Mouse (Mus musculus): ENCODE data around the gene Mpdz. TPM values are rescaled to one million over a fixed set of nuclear protein-coding genes. Genes with fewer than 3 reads are reported as not detected.

The Mpdz gene
- polyA plus RNA-seq (2014; fragmentation: Nextera tagmentation; extraction: Ambion mirVana) = 24.1 and 33.0 TPM in 2 replicates

GRCm38 (mm10) chr4:81442078-81442981 is at the start of gene Mpdz:
Mpdz (minus strand) TSS chr4:81442815.
- H3K27me3 ChIP-seq (ENCODE audit: control insufficient read depth, insufficient read depth, low read length) = no peaks in the 10 kb centered on the region
- under 1% methylated on average over 90 of the region's 97 CpGs for WGBS (ENCODE audit: insufficient replicate concordance)

GRCm38 (mm10) chr4:81490556-81490955 is 47.9 kb upstream of the Mpdz start:
- 83% methylated on average over 2 of the region's 2 CpGs for WGBS (ENCODE audit: insufficient replicate concordance)
- no peak overlapping the region for H3K9ac ChIP-seq (ENCODE audit: low read depth, low read length)
- H3K27ac ChIP-seq (ENCODE audit: low read depth, low read length) = no peak overlapping the region
- ATAC-seq (replicated peaks; ENCODE audit: insufficient number of reproducible peaks, low FRiP score, low TSS enrichment) = no peak
- no peaks in the 10 kb centered on the region for H3K9me3 ChIP-seq (replicated peaks; ENCODE audit: control insufficient read depth, low read length)
- no peak overlapping the region for H3K4me3 ChIP-seq (ENCODE audit: low read depth, low read length)
- no peaks in the 10 kb centered on the region for H3K36me3 ChIP-seq (ENCODE audit: control insufficient read depth, insufficient read depth, low read length)
- H3K4me1 ChIP-seq (ENCODE audit: control insufficient read depth, insufficient read depth, low read length) = no peaks in the 10 kb centered on the region
- H3K27me3 ChIP-seq (ENCODE audit: control insufficient read depth, insufficient read depth, low read length) = no peaks in the 10 kb centered on the region
- H3K4me2 ChIP-seq = no peak overlapping the region

More at GRCm38 (mm10) chr4:81442078-81442981, at the start of gene Mpdz:
- Histone ChIP-seq H3K4me2 (peak within 1 kb of the TSS; percentile 71), H3K9me3 (replicated peaks; ENCODE audit: control insufficient read depth, low read length) (no peaks in the 10 kb centered on the region), H3K36me3 (ENCODE audit: control insufficient read depth, insufficient read depth, low read length) (no peaks in the 10 kb centered on the region), H3K27ac (ENCODE audit: low read depth, low read length) (peak within 1 kb of the TSS; percentile 92), H3K4me3 (ENCODE audit: low read depth, low read length) (peak within 1 kb of the TSS; percentile 82), H3K9ac (ENCODE audit: low read depth, low read length) (peak within 1 kb of the TSS; percentile 97), H3K4me1 (ENCODE audit: control insufficient read depth, insufficient read depth, low read length) (peaks cover 10% of the 10 kb centered on the region; the same call in 1 of the 2 replicates)
- peak; percentile 86 for ATAC-seq (replicated peaks; ENCODE audit: insufficient number of reproducible peaks, low FRiP score, low TSS enrichment)

- Histone ChIP-seq H3K36me3 (ENCODE audit: control insufficient read depth, insufficient read depth, low read length) (no peaks in the 10 kb centered on the region), H3K4me1 (ENCODE audit: control insufficient read depth, insufficient read depth, low read length) (0 out of 2 replicates have a peak, but pooled peaks cover 3% of the 10 kb centered on the region), H3K9me3 (replicated peaks; ENCODE audit: control insufficient read depth, low read length) (no peaks in the 10 kb centered on the region), H3K27ac (ENCODE audit: low read depth, low read length) (no peak overlapping the region), H3K9ac (ENCODE audit: low read depth, low read length) (no peak overlapping the region), H3K4me2 (no peak overlapping the region; the same call in 1 of the 2 replicates), H3K4me3 (ENCODE audit: low read depth, low read length) (no peak overlapping the region), H3K27me3 (ENCODE audit: control insufficient read depth, insufficient read depth, low read length) (no peaks in the 10 kb centered on the region)
- no peak for ATAC-seq (replicated peaks; ENCODE audit: insufficient number of reproducible peaks, low FRiP score, low TSS enrichment)
- WGBS (ENCODE audit: insufficient replicate concordance) = 57% methylated on average over 7 of the region's 7 CpGs
These were observed 42.0 kb upstream of the Mpdz start for GRCm38 (mm10) chr4:81484603-81485002.

GRCm38 (mm10) chr4:81483887-81484602 is 41.4 kb upstream of the Mpdz start:
- Histone ChIP-seq H3K4me3 (ENCODE audit: low read depth, low read length) (no peak overlapping the region), H3K27ac (ENCODE audit: low read depth, low read length) (no peak overlapping the region), H3K9me3 (replicated peaks; ENCODE audit: control insufficient read depth, low read length) (no peaks in the 10 kb centered on the region), H3K27me3 (ENCODE audit: control insufficient read depth, insufficient read depth, low read length) (no peaks in the 10 kb centered on the region), H3K9ac (ENCODE audit: low read depth, low read length) (no peak overlapping the region), H3K4me2 (no peak overlapping the region), H3K36me3 (ENCODE audit: control insufficient read depth, insufficient read depth, low read length) (no peaks in the 10 kb centered on the region), H3K4me1 (ENCODE audit: control insufficient read depth, insufficient read depth, low read length) (0 out of 2 replicates have a peak, but pooled peaks cover 3% of the 10 kb centered on the region)
- WGBS (ENCODE audit: insufficient replicate concordance) = 72% methylated on average over 18 of the region's 18 CpGs
- ATAC-seq (replicated peaks; ENCODE audit: insufficient number of reproducible peaks, low FRiP score, low TSS enrichment) = no peak

- ATAC-seq (replicated peaks; ENCODE audit: insufficient number of reproducible peaks, low FRiP score, low TSS enrichment) = no peak
- H3K9me3 ChIP-seq (replicated peaks; ENCODE audit: control insufficient read depth, low read length) = no peaks in the 10 kb centered on the region
- H3K4me1 ChIP-seq (ENCODE audit: control insufficient read depth, insufficient read depth, low read length) = 0 out of 2 replicates have a peak, but pooled peaks cover 3% of the 10 kb centered on the region
- H3K27me3 ChIP-seq (ENCODE audit: control insufficient read depth, insufficient read depth, low read length) = no peaks in the 10 kb centered on the region
- WGBS (ENCODE audit: insufficient replicate concordance) = 17% methylated on average over 6 of the region's 6 CpGs
- no peak overlapping the region for H3K9ac ChIP-seq (ENCODE audit: low read depth, low read length)
- no peak overlapping the region for H3K27ac ChIP-seq (ENCODE audit: low read depth, low read length)
- no peak overlapping the region for H3K4me2 ChIP-seq
- H3K4me3 ChIP-seq (ENCODE audit: low read depth, low read length) = no peak overlapping the region
- H3K36me3 ChIP-seq (ENCODE audit: control insufficient read depth, insufficient read depth, low read length) = no peaks in the 10 kb centered on the region
These were observed 40.5 kb upstream of the Mpdz start for GRCm38 (mm10) chr4:81483159-81483558.

- Histone ChIP-seq H3K27ac (ENCODE audit: low read depth, low read length) (no peak overlapping the region), H3K27me3 (ENCODE audit: control insufficient read depth, insufficient read depth, low read length) (no peaks in the 10 kb centered on the region), H3K9ac (ENCODE audit: low read depth, low read length) (no peak overlapping the region), H3K4me1 (ENCODE audit: control insufficient read depth, insufficient read depth, low read length) (no peaks in the 10 kb centered on the region), H3K36me3 (ENCODE audit: control insufficient read depth, insufficient read depth, low read length) (no peaks in the 10 kb centered on the region), H3K4me3 (ENCODE audit: low read depth, low read length) (no peak overlapping the region), H3K9me3 (replicated peaks; ENCODE audit: control insufficient read depth, low read length) (no peaks in the 10 kb centered on the region), H3K4me2 (no peak overlapping the region)
- no peak for ATAC-seq (replicated peaks; ENCODE audit: insufficient number of reproducible peaks, low FRiP score, low TSS enrichment)
- WGBS (ENCODE audit: insufficient replicate concordance) = 76% methylated on average over 4 of the region's 4 CpGs
These were observed 24.2 kb upstream of the Mpdz start for GRCm38 (mm10) chr4:81466821-81467220.

GRCm38 (mm10) chr4:81465172-81465571 is 22.6 kb upstream of the Mpdz start:
- H3K36me3 ChIP-seq (ENCODE audit: control insufficient read depth, insufficient read depth, low read length) = no peaks in the 10 kb centered on the region
- no peak overlapping the region for H3K4me3 ChIP-seq (ENCODE audit: low read depth, low read length)
- H3K9ac ChIP-seq (ENCODE audit: low read depth, low read length) = no peak overlapping the region
- H3K4me1 ChIP-seq (ENCODE audit: control insufficient read depth, insufficient read depth, low read length) = no peaks in the 10 kb centered on the region
- 77% methylated on average over 3 of the region's 3 CpGs for WGBS (ENCODE audit: insufficient replicate concordance)
- H3K9me3 ChIP-seq (replicated peaks; ENCODE audit: control insufficient read depth, low read length) = no peaks in the 10 kb centered on the region
- ATAC-seq (replicated peaks; ENCODE audit: insufficient number of reproducible peaks, low FRiP score, low TSS enrichment) = no peak
- H3K4me2 ChIP-seq = no peak overlapping the region
- H3K27me3 ChIP-seq (ENCODE audit: control insufficient read depth, insufficient read depth, low read length) = no peaks in the 10 kb centered on the region
- H3K27ac ChIP-seq (ENCODE audit: low read depth, low read length) = no peak overlapping the region

- no peak overlapping the region for H3K4me3 ChIP-seq (ENCODE audit: low read depth, low read length)
- H3K27me3 ChIP-seq (ENCODE audit: control insufficient read depth, insufficient read depth, low read length) = no peaks in the 10 kb centered on the region
- no peak overlapping the region for H3K27ac ChIP-seq (ENCODE audit: low read depth, low read length)
- H3K4me1 ChIP-seq (ENCODE audit: control insufficient read depth, insufficient read depth, low read length) = no peaks in the 10 kb centered on the region
- H3K9ac ChIP-seq (ENCODE audit: low read depth, low read length) = no peak overlapping the region
- 65% methylated on average over 4 of the region's 4 CpGs for WGBS (ENCODE audit: insufficient replicate concordance)
- H3K36me3 ChIP-seq (ENCODE audit: control insufficient read depth, insufficient read depth, low read length) = no peaks in the 10 kb centered on the region
- no peak for ATAC-seq (replicated peaks; ENCODE audit: insufficient number of reproducible peaks, low FRiP score, low TSS enrichment)
- H3K4me2 ChIP-seq = no peak overlapping the region
- H3K9me3 ChIP-seq (replicated peaks; ENCODE audit: control insufficient read depth, low read length) = no peaks in the 10 kb centered on the region
These were observed 19.6 kb upstream of the Mpdz start for GRCm38 (mm10) chr4:81462253-81462652.
